Mouse (Mus musculus) MEL (cell line): ENCODE measurements around the gene Mapk8ip3. TPM values are rescaled to one million over a fixed set of nuclear protein-coding genes. Genes with fewer than 3 reads are reported as not detected.

ENCODE experiments used
- DNase-seq: peaks from one replicate; pipeline ENCODE4 v3.0.0; 2011; ENCODE audit warnings: low read depth, low spot score
- H3K27ac ChIP-seq: 2 replicates; pipeline ENCODE4 v1.5.1; 2012; ENCODE audit warnings: low read depth, mild to moderate bottlenecking, control low read depth, low read length, moderate library complexity; ENCODE audit not compliant: control insufficient read depth
- H3K27me3 ChIP-seq, 2 experiments: fragments of 150-350 bp in 1 of 2; sonication (generic) in 1 of 2; 2 replicates each; pipeline ENCODE4 v1.6.1; 2012; ENCODE audit warnings: low read length in 2 of 2, mild to moderate bottlenecking in 2 of 2, improper control_type of control experiment in 1 of 2, moderate library complexity in 1 of 2; ENCODE audit not compliant: insufficient read depth in 2 of 2, control insufficient read depth in 1 of 2
- H3K36me3 ChIP-seq, 2 experiments: 2 replicates each; pipeline ENCODE4 v1.6.1; 2012 to 2014; ENCODE audit warnings: low read length in 2 of 2, improper control_type of control experiment in 1 of 2, inconsistent platforms in 1 of 2, mild to moderate bottlenecking in 1 of 2; ENCODE audit not compliant: insufficient read depth in 2 of 2, control insufficient read depth in 1 of 2
- H3K4me1 ChIP-seq, 2 experiments: fragments of 150-350 bp in 1 of 2; sonication (generic) in 1 of 2; 2 replicates each; pipeline ENCODE4 v1.6.1; 2012; ENCODE audit warnings: low read length in 2 of 2, improper control_type of control experiment in 1 of 2, mild to moderate bottlenecking in 1 of 2; ENCODE audit not compliant: insufficient read depth in 2 of 2, control insufficient read depth in 1 of 2
- H3K4me3 ChIP-seq, 2 experiments: fragments of 150-350 bp in 1 of 2; sonication (generic) in 1 of 2; 2 replicates each; pipeline ENCODE4 v1.5.1; 2012; ENCODE audit warnings: low read depth in 2 of 2, low read length in 2 of 2, mild to moderate bottlenecking in 2 of 2, moderate library complexity in 2 of 2, control low read depth in 1 of 2, improper control_type of control experiment in 1 of 2; ENCODE audit not compliant: control insufficient read depth in 1 of 2, insufficient read depth in 1 of 2
- H3K79me2 ChIP-seq: 2 replicates; pipeline ENCODE4 v1.6.1; 2012; ENCODE audit warnings: mild to moderate bottlenecking, low read length, moderate library complexity; ENCODE audit not compliant: control insufficient read depth, poor library complexity, insufficient read depth
- H3K9ac ChIP-seq: 2 replicates; pipeline ENCODE4 v1.6.1; 2012; ENCODE audit warnings: low read depth, mild to moderate bottlenecking, control low read depth, low read length, moderate library complexity; ENCODE audit not compliant: control insufficient read depth, poor library complexity, severe bottlenecking
- H3K9me3 ChIP-seq: fragments of 150-350 bp; sonication (generic); replicated peaks from 2 replicates; pipeline ENCODE4 v1.6.1; 2012; ENCODE audit warnings: mild to moderate bottlenecking, low read length, improper control_type of control experiment, moderate library complexity; ENCODE audit not compliant: insufficient read depth
- CTCF ChIP-seq, 3 experiments: IDR thresholded peaks in 2 of 3; conservative IDR thresholded peaks in 1 of 3; 2 replicates each; pipeline ENCODE4 v1.5.1; 2011 to 2012; ENCODE audit warnings: low read length in 3 of 3, low read depth in 2 of 3, mild to moderate bottlenecking in 2 of 3, improper control_type of control experiment in 1 of 3, inconsistent platforms in 1 of 3, mixed read lengths in 1 of 3, moderate library complexity in 1 of 3; ENCODE audit not compliant: control insufficient read depth in 1 of 3, insufficient read depth in 1 of 3, poor library complexity in 1 of 3, severe bottlenecking in 1 of 3
- GATA1 ChIP-seq: IDR thresholded peaks from 2 replicates; pipeline ENCODE4 v1.6.1; 2011; ENCODE audit warnings: low read depth, low read length, improper control_type of control experiment
- MAX ChIP-seq: IDR thresholded peaks from 2 replicates; pipeline ENCODE4 v1.6.1; 2011; ENCODE audit warnings: low read length, improper control_type of control experiment
- MAZ ChIP-seq: IDR thresholded peaks from 2 replicates; pipeline ENCODE4 v1.6.1; 2012; ENCODE audit warnings: low read depth, mild to moderate bottlenecking, inconsistent platforms, low read length, improper control_type of control experiment
- MEF2A ChIP-seq: IDR thresholded peaks from 2 replicates; pipeline ENCODE4 v1.6.1; 2014; ENCODE audit warnings: low read depth, mild to moderate bottlenecking, inconsistent platforms, low read length, improper control_type of control experiment; ENCODE audit not compliant: poor library complexity, insufficient replicate concordance, severe bottlenecking; ENCODE audit errors: extremely low read depth
- MXI1 ChIP-seq: IDR thresholded peaks from 2 replicates; pipeline ENCODE4 v1.6.1; 2011; ENCODE audit warnings: mild to moderate bottlenecking, low read depth, low read length, improper control_type of control experiment
- POLR2AphosphoS5 ChIP-seq: IDR thresholded peaks from 2 replicates; pipeline ENCODE4 v1.6.1; 2012; ENCODE audit warnings: low read depth, borderline replicate concordance, mild to moderate bottlenecking, inconsistent platforms, low read length, moderate library complexity, mixed read lengths
- RAD21 ChIP-seq: IDR thresholded peaks from 2 replicates; pipeline ENCODE4 v1.6.1; 2011; ENCODE audit warnings: mild to moderate bottlenecking, low read depth, low read length, improper control_type of control experiment
- SIN3A ChIP-seq: IDR thresholded peaks from 2 replicates; pipeline ENCODE4 v1.6.1; 2012; ENCODE audit warnings: low read length, improper control_type of control experiment, inconsistent platforms
- SMC3 ChIP-seq: IDR thresholded peaks from 2 replicates; pipeline ENCODE4 v1.6.1; 2011; ENCODE audit warnings: low read depth, low read length, improper control_type of control experiment
- UBTF ChIP-seq: IDR thresholded peaks from 2 replicates; pipeline ENCODE4 v1.6.1; 2012; ENCODE audit warnings: low read depth, mild to moderate bottlenecking, inconsistent platforms, low read length, improper control_type of control experiment, moderate library complexity, borderline replicate concordance; ENCODE audit not compliant: insufficient read depth
- ZC3H11A ChIP-seq: IDR thresholded peaks from 2 replicates; pipeline ENCODE4 v1.6.1; 2012; ENCODE audit warnings: low read depth, mild to moderate bottlenecking, inconsistent platforms, low read length, improper control_type of control experiment
- polyA plus RNA-seq, 2 experiments: library from polyadenylated mRNA; stranded (reverse) in 1 of 2; unstranded in 1 of 2; fragments of >175 nt in 1 of 2; fragments of >200 nt in 1 of 2; gene quantifications; 2 replicates each; pipeline versions ENCODE4 v1.2.1 to v1.2.4; 2012; ENCODE audit warnings: low replicate concordance in 2 of 2, low read depth in 1 of 2; ENCODE audit not compliant: insufficient read length in 2 of 2, insufficient read depth in 1 of 2, missing spikeins in 1 of 2
- total RNA-seq: library from RNA; depleted of rRNA; stranded (reverse); fragments of 300-350 nt; gene quantifications from 2 replicates; pipeline ENCODE4 v1.2.3, GENCODE M21; 2012; rRNA removed

The Mapk8ip3 gene
- total and polyA plus RNA-seq, 3 experiments, result 22.8 to 44.5 TPM; not detected in 1

DNA sequence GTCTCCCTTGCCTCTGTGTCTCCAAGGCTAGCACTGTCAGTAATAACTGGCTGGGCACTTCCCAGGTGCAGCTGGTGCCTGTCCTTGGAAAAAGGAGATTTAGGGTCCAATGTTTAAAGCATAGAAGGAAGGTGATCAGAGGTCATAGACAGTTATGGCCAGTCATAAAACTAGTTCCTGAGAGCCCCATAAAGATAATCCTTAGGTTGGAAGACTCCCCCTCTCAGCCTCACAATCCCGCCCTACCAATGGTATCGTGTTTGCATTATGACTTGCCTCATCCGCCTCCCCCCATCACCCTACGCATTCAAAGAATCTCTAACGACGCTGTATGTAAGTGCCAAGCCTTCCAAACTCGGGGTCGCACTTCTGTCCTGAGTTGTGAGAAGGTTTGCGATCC is 92.3 kb downstream of the Mapk8ip3 start:
- Histone ChIP-seq H3K4me3 (no peak overlapping the region), H3K9ac (no peak overlapping the region), H3K27me3 (peaks cover 0 to 6% of the 10 kb centered on the region in 2 experiments; a peak in 2 of 4 replicates), H3K27ac (no peak overlapping the region), H3K4me1 (peaks cover 0 to 8% of the 10 kb centered on the region in 2 experiments; a peak in 2 of 4 replicates), H3K36me3 (peaks cover 0 to 7% of the 10 kb centered on the region in 2 experiments; a peak in 2 of 4 replicates), H3K9me3 (no peaks in the 10 kb centered on the region), H3K79me2 (peaks cover under 1% of the 10 kb centered on the region; the same call in 1 of the 2 replicates)
- TF ChIP-seq POLR2AphosphoS5, result no peak
- TF ChIP-seq SMC3, result no peak
- TF ChIP-seq RAD21, result no peak
- no peak for TF ChIP-seq UBTF
- no peak for TF ChIP-seq MEF2A
- no peak for TF ChIP-seq MAX
- TF ChIP-seq MAZ, result no peak
- no peak for TF ChIP-seq GATA1
- DNase-seq, result no peak

DNA sequence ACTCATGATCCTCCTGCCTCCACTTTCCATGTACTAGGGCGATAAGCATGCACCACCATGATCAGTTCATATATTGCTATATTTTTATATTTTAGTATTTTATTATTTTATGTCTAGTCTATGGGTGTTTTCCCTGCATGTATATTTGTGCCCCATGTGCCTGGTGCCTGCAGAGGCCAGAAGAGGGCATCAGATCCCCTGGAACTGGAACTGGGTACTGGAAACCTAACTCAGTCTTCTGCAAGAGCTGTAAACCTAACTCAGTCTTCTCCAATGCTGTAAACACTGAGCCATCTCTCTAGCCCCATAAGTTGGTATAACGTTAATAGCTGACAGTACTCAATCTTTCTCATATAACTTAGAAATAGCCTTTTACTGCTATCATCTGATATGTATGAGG is 94.1 kb downstream of the Mapk8ip3 start:
- no peaks in the 10 kb centered on the region for H3K4me1 ChIP-seq
- H3K9ac ChIP-seq, result no peak overlapping the region
- TF ChIP-seq SIN3A (no peak), ZC3H11A (peak; percentile 23; the same call in 1 of the 2 replicates), CTCF (IDR thresholded peaks at IDR 0.05 in 2 of 3, conservative IDR thresholded peaks at IDR 0.05 in 1 of 3; ENCODE audit: control insufficient read depth in 1 of 3, insufficient read depth in 1 of 3, low read depth in 2 of 3, low read length in 3 of 3, poor library complexity in 1 of 3, severe bottlenecking in 1 of 3) (peak; percentile 6 to 54 (median 51); a peak in 4 of 6 replicates), MXI1 (no peak), RAD21 (peak; percentile 58), SMC3 (peak; percentile 41; the same call in 1 of the 2 replicates)
- no peaks in the 10 kb centered on the region for H3K9me3 ChIP-seq
- peaks cover under 1 to 14% of the 10 kb centered on the region in 2 experiments; a peak in 2 of 4 replicates for H3K27me3 ChIP-seq
- H3K36me3 ChIP-seq, result no peaks in the 10 kb centered on the region
- peak; percentile 31 for DNase-seq
- no peaks in the 10 kb centered on the region for H3K79me2 ChIP-seq
- no peak overlapping the region for H3K4me3 ChIP-seq
- H3K27ac ChIP-seq, result no peak overlapping the region

Other genes starting within 250 kb of the Mapk8ip3 start
- gene Syngr3, start 247.0 kb downstream of the Mapk8ip3 start, total RNA-seq, result 0.15 TPM in 1 of 2 replicates, not detected in the other
- under 1 TPM in 1 of 2 experiments, not detected in 1; 0.68 TPM for gene Syngr3, start 247.0 kb downstream of the Mapk8ip3 start, polyA plus RNA-seq
- gene Gfer, start 240.8 kb downstream of the Mapk8ip3 start, total RNA-seq, result 78.6 and 86.8 TPM in 2 replicates
- 10 to 100 TPM in 1 of 2 experiments, not detected in 1; 83.0 TPM for gene Gfer, start 240.8 kb downstream of the Mapk8ip3 start, polyA plus RNA-seq
- 0.39 and 0.62 TPM in 2 replicates for gene Noxo1, start 240.7 kb downstream of the Mapk8ip3 start, total RNA-seq
- gene Noxo1, start 240.7 kb downstream of the Mapk8ip3 start, polyA plus RNA-seq, result 1 to 10 TPM in 1 of 2 experiments, not detected in 1; 2.4 TPM
- gene Tbl3, start 229.3 kb downstream of the Mapk8ip3 start, total RNA-seq, result 102 and 103 TPM in 2 replicates
- gene Tbl3, start 229.3 kb downstream of the Mapk8ip3 start, polyA plus RNA-seq, result 100 to 1,000 TPM in 1 of 2 experiments, not detected in 1; 111 TPM
- 0.23 and 0.26 TPM in 2 replicates for gene Rnf151, start 218.9 kb downstream of the Mapk8ip3 start, total RNA-seq
- under 1 TPM in 1 of 2 experiments, not detected in 1; 0.40 TPM for gene Rnf151, start 218.9 kb downstream of the Mapk8ip3 start, polyA plus RNA-seq
- gene Rps2, start 218.9 kb downstream of the Mapk8ip3 start, total RNA-seq, result 3,755 and 4,516 TPM in 2 replicates
- 1,000 to 10,000 TPM in 1 of 2 experiments, not detected in 1; 1,852 TPM for gene Rps2, start 218.9 kb downstream of the Mapk8ip3 start, polyA plus RNA-seq
- 258 and 292 TPM in 2 replicates for gene Ndufb10, start 212.5 kb downstream of the Mapk8ip3 start, total RNA-seq
- gene Ndufb10, start 212.5 kb downstream of the Mapk8ip3 start, polyA plus RNA-seq, result 100 to 1,000 TPM in 1 of 2 experiments, not detected in 1; 230 TPM
- 0.12 and 0.13 TPM in 2 replicates for gene Rpl3l, start 209.2 kb downstream of the Mapk8ip3 start, total RNA-seq
- under 1 TPM in 1 of 2 experiments, not detected in 1; 0.24 TPM for gene Rpl3l, start 209.2 kb downstream of the Mapk8ip3 start, polyA plus RNA-seq
- 27.0 and 31.9 TPM in 2 replicates for gene Msrb1, start 200.3 kb downstream of the Mapk8ip3 start, total RNA-seq
- gene Msrb1, start 200.3 kb downstream of the Mapk8ip3 start, polyA plus RNA-seq, result 10 to 100 TPM in 1 of 2 experiments, not detected in 1; 58.6 TPM
- gene Hs3st6, start 184.0 kb downstream of the Mapk8ip3 start, total RNA-seq, result not detected in 2 replicates
- not detected for gene Hs3st6, start 184.0 kb downstream of the Mapk8ip3 start, polyA plus RNA-seq
- gene Meiob, start 132.7 kb downstream of the Mapk8ip3 start, total RNA-seq, result 0.15 TPM in 1 of 2 replicates, not detected in the other
- gene Meiob, start 132.7 kb downstream of the Mapk8ip3 start, polyA plus RNA-seq, result under 1 TPM in 1 of 2 experiments, not detected in 1; 0.11 TPM
- 32.3 and 49.6 TPM in 2 replicates for gene Hagh, start 96.8 kb downstream of the Mapk8ip3 start, total RNA-seq
- gene Hagh, start 96.8 kb downstream of the Mapk8ip3 start, polyA plus RNA-seq, result 10 to 100 TPM in 1 of 2 experiments, not detected in 1; 37.5 TPM
- 2.0 and 2.7 TPM in 2 replicates for gene Fahd1, start 86.6 kb downstream of the Mapk8ip3 start, total RNA-seq
- gene Fahd1, start 86.6 kb downstream of the Mapk8ip3 start, polyA plus RNA-seq, result 1 to 10 TPM in 1 of 2 experiments, not detected in 1; 4.7 TPM
- not detected in 2 replicates for gene Igfals, start 71.0 kb downstream of the Mapk8ip3 start, total RNA-seq
- under 1 TPM in 1 of 2 experiments, not detected in 1; 0.04 TPM for gene Igfals, start 71.0 kb downstream of the Mapk8ip3 start, polyA plus RNA-seq
- gene Nubp2, start 50.6 kb downstream of the Mapk8ip3 start, total RNA-seq, result 109 and 141 TPM in 2 replicates
- 100 to 1,000 TPM in 1 of 2 experiments, not detected in 1; 191 TPM for gene Nubp2, start 50.6 kb downstream of the Mapk8ip3 start, polyA plus RNA-seq
- gene Spsb3, start 50.3 kb downstream of the Mapk8ip3 start, total RNA-seq, result 27.2 and 34.5 TPM in 2 replicates
- gene Spsb3, start 50.3 kb downstream of the Mapk8ip3 start, polyA plus RNA-seq, result 10 to 100 TPM in 1 of 2 experiments, not detected in 1; 30.2 TPM
- gene Eme2, start 41.9 kb downstream of the Mapk8ip3 start, total RNA-seq, result 19.5 and 26.8 TPM in 2 replicates
- gene Eme2, start 41.9 kb downstream of the Mapk8ip3 start, polyA plus RNA-seq, result 10 to 100 TPM in 1 of 2 experiments, not detected in 1; 15.1 TPM
- 60.1 and 74.8 TPM in 2 replicates for gene Mrps34, start 41.9 kb downstream of the Mapk8ip3 start, total RNA-seq
- 10 to 100 TPM in 1 of 2 experiments, not detected in 1; 82.0 TPM for gene Mrps34, start 41.9 kb downstream of the Mapk8ip3 start, polyA plus RNA-seq
- gene Nme3, start 40.5 kb downstream of the Mapk8ip3 start, total RNA-seq, result 24.4 and 29.1 TPM in 2 replicates
- 10 to 100 TPM in 1 of 2 experiments, not detected in 1; 22.1 TPM for gene Nme3, start 40.5 kb downstream of the Mapk8ip3 start, polyA plus RNA-seq
- 31.7 and 35.5 TPM in 2 replicates for gene Jpt2, start 23.7 kb upstream of the Mapk8ip3 start, total RNA-seq
- 10 to 100 TPM in 1 of 2 experiments, not detected in 1; 40.9 TPM for gene Jpt2, start 23.7 kb upstream of the Mapk8ip3 start, polyA plus RNA-seq
- 2.4 TPM in 2 replicates for gene Cramp1l, start 78.8 kb upstream of the Mapk8ip3 start, total RNA-seq
- gene Cramp1l, start 78.8 kb upstream of the Mapk8ip3 start, polyA plus RNA-seq, result 1 to 10 TPM in 1 of 2 experiments, not detected in 1; 5.1 TPM
- 3.4 and 4.3 TPM in 2 replicates for gene Ift140, start 79.1 kb upstream of the Mapk8ip3 start, total RNA-seq
- gene Ift140, start 79.1 kb upstream of the Mapk8ip3 start, polyA plus RNA-seq, result 1 to 10 TPM in 1 of 2 experiments, not detected in 1; 9.0 TPM
- gene Tmem204, start 146.6 kb upstream of the Mapk8ip3 start, total RNA-seq, result not detected in 2 replicates
- under 1 TPM in 1 of 2 experiments, not detected in 1; 0.10 TPM for gene Tmem204, start 146.6 kb upstream of the Mapk8ip3 start, polyA plus RNA-seq
- 15.3 and 20.0 TPM in 2 replicates for gene Telo2, start 179.0 kb upstream of the Mapk8ip3 start, total RNA-seq
- 10 to 100 TPM in 1 of 2 experiments, not detected in 1; 20.9 TPM for gene Telo2, start 179.0 kb upstream of the Mapk8ip3 start, polyA plus RNA-seq
- gene Ptx4, start 183.8 kb upstream of the Mapk8ip3 start, total RNA-seq, result not detected in 2 replicates
- not detected for gene Ptx4, start 183.8 kb upstream of the Mapk8ip3 start, polyA plus RNA-seq
- gene Clcn7, start 196.4 kb upstream of the Mapk8ip3 start, total RNA-seq, result 9.8 and 10.9 TPM in 2 replicates
- gene Clcn7, start 196.4 kb upstream of the Mapk8ip3 start, polyA plus RNA-seq, result 10 to 100 TPM in 1 of 2 experiments, not detected in 1; 16.4 TPM
- gene Ccdc154, start 225.5 kb upstream of the Mapk8ip3 start, total RNA-seq, result 0.10 and 0.12 TPM in 2 replicates
- under 1 TPM in 1 of 2 experiments, not detected in 1; 0.19 TPM for gene Ccdc154, start 225.5 kb upstream of the Mapk8ip3 start, polyA plus RNA-seq
- gene Gm38655, start 238.5 kb upstream of the Mapk8ip3 start, total RNA-seq, result not detected in 2 replicates
- not detected for gene Gm38655, start 238.5 kb upstream of the Mapk8ip3 start, polyA plus RNA-seq
- gene BC003965, start 247.6 kb upstream of the Mapk8ip3 start, total RNA-seq, result 19.8 and 22.0 TPM in 2 replicates
- 10 to 100 TPM in 1 of 2 experiments, not detected in 1; 29.2 TPM for gene BC003965, start 247.6 kb upstream of the Mapk8ip3 start, polyA plus RNA-seq